Mouse (Mus musculus): ENCODE measurements at regions not wholly inside any gene's neighbourhood (a gene's known extent, or its start where the extent isn't known, plus 50 kb on each side); places are given as distances from the start of the nearest gene placed in this dataset.

- Histone ChIP-seq H3K4me3 (replicated peaks; ENCODE audit: insufficient read depth, low read depth, low read length) (no peak overlapping the region), H3K27ac (ENCODE audit: insufficient read depth, low read length) (no peak overlapping the region), H3K4me1 (ENCODE audit: control insufficient read depth, insufficient read depth, low read length) (0 out of 2 replicates have a peak, but pooled peaks cover 3% of the 10 kb centered on the region), H3K27me3 (ENCODE audit: control insufficient read depth, insufficient read depth, low read length) (no peaks in the 10 kb centered on the region)
- TF ChIP-seq CTCF (IDR thresholded peaks at IDR 0.05; ENCODE audit: borderline replicate concordance, insufficient read depth, low read depth, low read length) (no peak), POLR2A (IDR thresholded peaks at IDR 0.05; ENCODE audit: borderline replicate concordance, insufficient read depth, low read length) (no peak)
- WGBS = 95% methylated on average over 4 of the region's 4 CpGs
- no peak for DNase-seq
Observed at GRCm38 (mm10) chrX:163850915-163851599, 57.8 kb upstream of the Ap1s2 start.

- Histone ChIP-seq H3K27me3 (ENCODE audit: control insufficient read depth, insufficient read depth, low read length) (no peaks in the 10 kb centered on the region), H3K27ac (ENCODE audit: insufficient read depth, low read length) (no peak overlapping the region), H3K4me3 (replicated peaks; ENCODE audit: insufficient read depth, low read depth, low read length) (no peak overlapping the region), H3K4me1 (ENCODE audit: control insufficient read depth, insufficient read depth, low read length) (no peaks in the 10 kb centered on the region)
- DNase-seq = no peak
- TF ChIP-seq POLR2A (IDR thresholded peaks at IDR 0.05; ENCODE audit: borderline replicate concordance, insufficient read depth, low read length) (no peak), CTCF (IDR thresholded peaks at IDR 0.05; ENCODE audit: borderline replicate concordance, insufficient read depth, low read depth, low read length) (no peak)
- WGBS = 74% methylated on average over 3 of the region's 3 CpGs
Observed at GRCm38 (mm10) chrX:163858494-163858893, 50.3 kb upstream of the Ap1s2 start.

All from cerebellum, adult 2 months (tissue).